Mouse (Mus musculus) liver, embryonic 14.5 days (tissue): Measurements from ENCODE around the gene Psme4. TPM values are rescaled to one million over a fixed set of nuclear protein-coding genes. Genes with fewer than 3 reads are reported as not detected.

Experiments
- ATAC-seq: fragments of 200-750 bp; cut with Nextera tagmentation; 2 replicates; pipeline ENCODE4 v1.8.0; 2017; ENCODE audit warnings: moderate number of reproducible peaks, mild to moderate bottlenecking, moderate library complexity; ENCODE audit not compliant: insufficient read depth
- DNase-seq, 3 experiments: peaks; one replicate each; pipeline ENCODE4 v3.0.0-alpha.2; 2012 to 2013; ENCODE audit warnings: low read depth in 3 of 3, low spot score in 3 of 3
- H3K27ac ChIP-seq: fragments of 300-500 bp; sonication (generic); 2 replicates; pipeline ENCODE4 v1.5.1; 2014; ENCODE audit warnings: moderate library complexity, mild to moderate bottlenecking, control low read depth, inconsistent platforms
- H3K27me3 ChIP-seq: fragments of 300-500 bp; sonication (generic); 2 replicates; pipeline ENCODE4 v1.6.1; 2014; ENCODE audit warnings: mild to moderate bottlenecking, low read length, moderate library complexity; ENCODE audit not compliant: control insufficient read depth, insufficient read depth
- H3K36me3 ChIP-seq: fragments of 300-500 bp; sonication (generic); replicated peaks from 2 replicates; pipeline ENCODE4 v1.6.1; 2014; ENCODE audit warnings: low read depth; ENCODE audit not compliant: control insufficient read depth, insufficient read depth
- H3K4me1 ChIP-seq, 2 experiments: fragments of 200-500 bp in 1 of 2; fragments of 300-500 bp in 1 of 2; sonication (generic) in 1 of 2; replicated peaks; 2 replicates each; pipeline ENCODE4 v1.6.1; 2012 to 2014; ENCODE audit warnings: antibody characterized with exemption in 1 of 2, inconsistent platforms in 1 of 2, low read length in 1 of 2; ENCODE audit not compliant: control insufficient read depth in 2 of 2, insufficient read depth in 2 of 2
- H3K4me2 ChIP-seq: fragments of 300-500 bp; sonication (generic); 2 replicates; pipeline ENCODE4 v1.6.1; 2014; ENCODE audit warnings: low read depth, mild to moderate bottlenecking, control low read depth, moderate library complexity
- H3K4me3 ChIP-seq, 2 experiments: fragments of 200-500 bp in 1 of 2; fragments of 300-500 bp in 1 of 2; sonication (generic) in 1 of 2; 2 replicates each; pipeline ENCODE4 v1.5.1; 2012 to 2014; ENCODE audit warnings: low read depth in 2 of 2, low read length in 2 of 2, mild to moderate bottlenecking in 2 of 2, control low read depth in 1 of 2, inconsistent platforms in 1 of 2, moderate library complexity in 1 of 2; ENCODE audit not compliant: insufficient read depth in 1 of 2
- H3K9ac ChIP-seq: fragments of 300-500 bp; sonication (generic); replicated peaks from 2 replicates; pipeline ENCODE4 v1.6.1; 2014; ENCODE audit warnings: mild to moderate bottlenecking, control low read depth, moderate library complexity
- H3K9me3 ChIP-seq: fragments of 300-500 bp; sonication (generic); 2 replicates; pipeline ENCODE4 v1.6.1; 2016; ENCODE audit warnings: low read length, mixed read lengths; ENCODE audit not compliant: control insufficient read depth
- CTCF ChIP-seq: IDR thresholded peaks from 2 replicates; pipeline ENCODE4 v1.5.1; 2016; ENCODE audit warnings: antibody characterized with exemption, low read depth, control low read depth
- EP300 ChIP-seq: IDR thresholded peaks from 2 replicates; pipeline ENCODE4 v1.6.1; 2016; ENCODE audit warnings: antibody characterized with exemption, low read depth
- WGBS: fragments of 180-500 bp; shearing (Covaris S2); extraction: QIAGEN DNeasy Blood & Tissue Kit; methylation state at CpG from one replicate; pipeline ENCODE4 v1.1.7; 2014; ENCODE audit not compliant: insufficient replicate concordance; 5-methylcytosine and 5-hydroxymethylcytosine counted together
- polyA plus RNA-seq, 2 experiments: library from polyadenylated mRNA; depleted of rRNA in 1 of 2; stranded (reverse) in 1 of 2; unstranded in 1 of 2; fragments of >200 nt; fragmentation: Nextera tagmentation in 1 of 2; extraction: Ambion mirVana in 1 of 2; gene quantifications; 2 replicates each; pipeline versions ENCODE4 v1.2.1 to v1.2.3; 2012 to 2014

Gene Psme4
- polyA plus RNA-seq, 2 experiments = 12.8 to 15.1 TPM

DNA sequence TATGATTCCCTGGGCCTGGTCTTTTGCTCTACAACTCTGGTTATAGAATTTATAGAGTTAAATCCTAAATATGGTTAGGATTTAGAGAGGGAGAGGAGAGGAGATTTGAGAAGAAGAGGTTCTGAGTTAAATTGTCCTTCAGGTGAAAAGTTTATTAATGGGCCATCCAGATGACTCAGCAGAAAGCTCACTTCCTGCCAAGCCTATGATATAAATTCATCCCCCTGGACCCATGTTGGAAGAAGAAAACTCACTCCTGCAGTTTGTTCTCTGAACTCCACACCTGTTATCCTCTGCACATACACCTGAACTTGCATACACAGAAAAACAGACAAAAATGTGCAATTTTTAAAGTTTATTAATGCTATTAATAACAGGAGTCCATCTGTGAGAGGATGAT is 127.8 kb downstream of the Psme4 start:
- H3K27me3 ChIP-seq = no peaks in the 10 kb centered on the region
- no peaks in the 10 kb centered on the region for H3K36me3 ChIP-seq
- no peaks in the 10 kb centered on the region for H3K9me3 ChIP-seq
- no peaks in the 10 kb centered on the region for H3K4me1 ChIP-seq
- H3K27ac ChIP-seq = no peak overlapping the region
- DNase-seq (no peak), ATAC-seq (no peak)
- H3K9ac ChIP-seq = no peak overlapping the region
- no peak overlapping the region for H3K4me3 ChIP-seq
- H3K4me2 ChIP-seq = no peak overlapping the region
- no peak for TF ChIP-seq CTCF

DNA sequence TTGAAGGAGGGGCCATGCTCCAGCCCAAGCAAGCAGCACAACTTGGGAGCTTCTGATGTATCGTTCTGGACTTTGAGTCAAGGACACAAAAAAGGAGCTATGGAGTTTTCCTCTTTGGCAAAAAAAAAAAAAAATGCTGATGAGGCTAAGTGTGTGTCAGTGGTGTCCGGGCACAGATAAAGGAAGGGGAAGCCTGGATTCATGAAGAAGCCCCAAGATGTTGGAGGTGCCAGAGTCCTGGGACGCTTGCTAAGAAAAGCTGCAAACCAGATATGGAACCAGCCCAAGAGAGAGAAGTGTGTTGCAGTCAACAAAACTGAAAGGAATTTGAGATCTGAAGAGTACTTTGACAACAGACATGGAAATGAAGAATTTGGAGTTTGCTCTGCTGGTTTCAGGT is 140.8 kb downstream of the Psme4 start:
- Histone ChIP-seq H3K4me2 (no peak overlapping the region), H3K27ac (no peak overlapping the region), H3K9ac (no peak overlapping the region), H3K4me3 (no peak overlapping the region), H3K27me3 (no peaks in the 10 kb centered on the region), H3K4me1 (no peaks in the 10 kb centered on the region), H3K9me3 (no peaks in the 10 kb centered on the region), H3K36me3 (no peaks in the 10 kb centered on the region)
- ATAC-seq (no peak), DNase-seq (no peak)
- TF ChIP-seq CTCF (no peak), EP300 (no peak)
- 63% methylated on average over 3 of the region's 3 CpGs for WGBS

DNA sequence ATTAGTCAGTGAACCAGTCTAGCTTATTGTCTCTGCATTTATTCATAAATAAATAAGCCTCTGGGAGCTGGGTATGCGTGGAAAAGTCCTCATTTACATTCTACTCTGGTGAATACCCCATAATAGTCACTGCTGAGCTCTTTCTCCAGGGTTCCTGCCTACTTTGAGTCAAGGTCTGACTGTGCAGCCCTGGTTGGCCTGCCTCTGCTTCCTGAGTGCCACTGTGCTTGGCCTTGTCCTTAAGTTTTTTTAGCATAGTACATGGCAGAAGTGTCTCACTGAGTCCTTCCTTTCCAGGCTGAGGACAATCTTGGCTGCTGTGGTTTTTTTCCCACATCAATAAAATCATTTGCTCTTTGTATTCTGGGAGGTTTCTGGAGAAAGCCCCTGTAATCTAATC is 149.1 kb downstream of the Psme4 start:
- Histone ChIP-seq H3K27ac (no peak overlapping the region), H3K36me3 (no peaks in the 10 kb centered on the region), H3K4me2 (no peak overlapping the region), H3K4me1 (no peaks in the 10 kb centered on the region), H3K9me3 (no peaks in the 10 kb centered on the region), H3K4me3 (no peak overlapping the region), H3K9ac (no peak overlapping the region), H3K27me3 (no peaks in the 10 kb centered on the region)
- WGBS = 42% methylated on average over 1 of the region's 1 CpGs
- DNase-seq = no peak
- no peak for ATAC-seq
- TF ChIP-seq CTCF = no peak

DNA sequence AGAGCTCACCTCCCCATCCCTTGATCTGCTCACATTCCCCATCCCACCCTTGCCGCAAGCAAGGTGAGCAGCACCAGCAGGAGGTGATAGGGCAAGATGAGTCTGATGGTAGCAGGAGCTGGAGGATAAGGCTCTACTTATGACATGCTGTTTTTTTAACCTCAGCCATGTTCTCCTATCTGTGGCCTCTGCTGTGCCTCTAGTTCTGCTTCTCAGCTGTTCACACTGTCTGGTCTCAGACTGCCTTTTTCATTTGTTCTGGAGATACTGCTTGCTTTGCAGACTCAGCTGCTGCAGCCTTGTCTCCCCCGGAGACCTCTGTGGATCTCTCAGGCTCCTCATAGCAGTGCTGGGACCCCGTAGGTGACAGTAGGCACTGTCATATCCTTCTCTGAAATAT is 151.8 kb downstream of the Psme4 start:
- DNase-seq (no peak), ATAC-seq (0 out of 2 replicates have a peak, but pooled peaks have one; percentile 8)
- Histone ChIP-seq H3K4me2 (no peak overlapping the region), H3K27ac (no peak overlapping the region), H3K4me1 (no peaks in the 10 kb centered on the region), H3K27me3 (no peaks in the 10 kb centered on the region), H3K4me3 (no peak overlapping the region), H3K36me3 (no peaks in the 10 kb centered on the region; the same call in 1 of the 2 replicates), H3K9me3 (no peaks in the 10 kb centered on the region), H3K9ac (no peak overlapping the region)
- TF ChIP-seq CTCF (no peak), EP300 (no peak)
- 88% methylated on average over 3 of the region's 3 CpGs for WGBS

DNA sequence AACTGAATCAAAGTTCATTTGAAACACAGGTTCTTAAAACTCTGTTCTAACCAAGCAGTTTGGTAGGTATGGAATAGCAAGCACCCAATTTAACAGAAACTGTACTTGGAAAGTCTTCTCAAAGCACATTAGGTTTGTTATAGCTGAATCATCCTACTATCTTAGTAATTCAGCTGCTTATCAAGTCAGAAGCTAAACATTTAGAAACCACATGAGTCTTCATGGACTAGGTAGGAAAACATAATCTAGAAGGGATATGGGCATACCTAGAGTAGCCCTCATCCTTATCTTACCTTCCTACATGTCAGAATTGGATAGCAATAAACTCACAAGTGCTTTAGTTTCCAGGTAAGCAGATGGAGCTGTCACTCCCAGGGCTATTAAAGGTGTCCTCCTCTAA is 156.6 kb downstream of the Psme4 start:
- H3K27me3 ChIP-seq = no peaks in the 10 kb centered on the region
- ATAC-seq (peak; percentile 70; the same call in 1 of the 2 replicates), DNase-seq (peak in 2 of 3 experiments; percentile 0 to 13)
- H3K4me2 ChIP-seq = no peak overlapping the region
- no peaks in the 10 kb centered on the region for H3K9me3 ChIP-seq
- peaks cover 3% of the 10 kb centered on the region; the same call in 1 of the 2 replicates for H3K36me3 ChIP-seq
- no peaks in the 10 kb centered on the region for H3K4me1 ChIP-seq
- no peak overlapping the region for H3K4me3 ChIP-seq
- H3K9ac ChIP-seq = no peak overlapping the region
- TF ChIP-seq EP300 = no peak; the same call in none of the 2 replicates
- no peak for TF ChIP-seq CTCF
- no peak overlapping the region for H3K27ac ChIP-seq

DNA sequence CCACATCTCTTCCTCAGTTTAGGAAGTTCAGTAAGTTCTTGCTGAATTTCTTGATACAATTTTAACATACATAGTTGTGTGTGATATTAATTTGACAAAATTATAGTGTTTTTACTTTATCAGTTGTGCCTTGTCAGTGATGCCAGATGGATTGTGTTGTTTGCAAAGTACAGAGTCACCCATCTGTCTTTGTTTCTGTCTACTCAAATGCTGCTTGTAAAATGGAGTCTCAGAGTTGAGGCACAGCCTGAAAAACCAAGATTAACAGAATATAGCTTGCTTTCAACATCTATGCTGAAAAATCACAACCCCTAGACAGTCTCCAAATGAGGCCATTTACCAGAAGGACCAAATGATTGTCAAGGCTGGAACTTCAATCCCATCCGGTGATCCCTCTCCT is 157.0 kb downstream of the Psme4 start:
- Histone ChIP-seq H3K36me3 (peaks cover 3% of the 10 kb centered on the region; the same call in 1 of the 2 replicates), H3K27ac (no peak overlapping the region), H3K4me3 (no peak overlapping the region), H3K9ac (no peak overlapping the region), H3K4me2 (no peak overlapping the region), H3K4me1 (no peaks in the 10 kb centered on the region), H3K9me3 (no peaks in the 10 kb centered on the region), H3K27me3 (no peaks in the 10 kb centered on the region)
- TF ChIP-seq EP300 = no peak
- no peak for TF ChIP-seq CTCF
- WGBS = 100% methylated on average over 1 of the region's 1 CpGs
- no peak for ATAC-seq
- DNase-seq = no peak

Other genes starting within 250 kb of the Psme4 start
- 1.0 and 2.6 TPM in 2 replicates for gene Acyp2, start 122.1 kb upstream of the Psme4 start, polyA plus RNA-seq (2012; rRNA removed)
- gene Acyp2, start 122.1 kb upstream of the Psme4 start, polyA plus RNA-seq (2014; fragmentation: Nextera tagmentation; extraction: Ambion mirVana) = 5.4 and 5.6 TPM in 2 replicates
- 0.02 and 0.03 TPM in 2 replicates for gene Gpr75, start 113.6 kb downstream of the Psme4 start, polyA plus RNA-seq (2012; rRNA removed)
- not detected in 2 replicates for gene Gpr75, start 113.6 kb downstream of the Psme4 start, polyA plus RNA-seq (2014; fragmentation: Nextera tagmentation; extraction: Ambion mirVana)
- gene Asb3, start 113.7 kb downstream of the Psme4 start, polyA plus RNA-seq (2012; rRNA removed) = 2.7 and 4.0 TPM in 2 replicates
- 11.1 and 11.7 TPM in 2 replicates for gene Asb3, start 113.7 kb downstream of the Psme4 start, polyA plus RNA-seq (2014; fragmentation: Nextera tagmentation; extraction: Ambion mirVana)
- 5.7 and 9.2 TPM in 2 replicates for gene Erlec1, start 182.6 kb downstream of the Psme4 start, polyA plus RNA-seq (2012; rRNA removed)
- 6.2 and 6.7 TPM in 2 replicates for gene Erlec1, start 182.6 kb downstream of the Psme4 start, polyA plus RNA-seq (2014; fragmentation: Nextera tagmentation; extraction: Ambion mirVana)
- gene Chac2, start 214.6 kb downstream of the Psme4 start, polyA plus RNA-seq (2012; rRNA removed) = 14.0 and 25.3 TPM in 2 replicates
- 84.8 and 86.8 TPM in 2 replicates for gene Chac2, start 214.6 kb downstream of the Psme4 start, polyA plus RNA-seq (2014; fragmentation: Nextera tagmentation; extraction: Ambion mirVana)